Mouse (Mus musculus) neural tube, embryonic 11.5 days (tissue): ENCODE results near the gene Tmem273. TPM values are rescaled to one million over a fixed set of nuclear protein-coding genes. Genes with fewer than 3 reads are reported as not detected.

ENCODE experiments used
- ATAC-seq: fragments of 200-750 bp; cut with Nextera tagmentation; 2 replicates; pipeline ENCODE4 v1.8.0; 2017; ENCODE audit warnings: moderate number of reproducible peaks, mild to moderate bottlenecking, moderate TSS enrichment, moderate library complexity; ENCODE audit not compliant: insufficient read depth, low FRiP score, low TSS enrichment
- DNase-seq: peaks from one replicate; pipeline ENCODE4 v3.0.0-alpha.2; 2015; ENCODE audit warnings: low spot score
- H3K27ac ChIP-seq: fragments of 300-500 bp; sonication (generic); 2 replicates; pipeline ENCODE4 v1.5.1; 2014; ENCODE audit warnings: low read depth, mild to moderate bottlenecking, low read length
- H3K27me3 ChIP-seq: fragments of 300-500 bp; sonication (generic); 2 replicates; pipeline ENCODE4 v1.6.1; 2014; ENCODE audit warnings: mild to moderate bottlenecking, low read length, mixed read lengths; ENCODE audit not compliant: control insufficient read depth, insufficient read depth
- H3K36me3 ChIP-seq: fragments of 300-500 bp; sonication (generic); 2 replicates; pipeline ENCODE4 v1.6.1; 2014; ENCODE audit warnings: mild to moderate bottlenecking, low read length, moderate library complexity, mixed read lengths; ENCODE audit not compliant: control insufficient read depth, insufficient read depth
- H3K4me1 ChIP-seq: fragments of 300-500 bp; sonication (generic); 2 replicates; pipeline ENCODE4 v1.6.1; 2014; ENCODE audit warnings: low read length, mixed read lengths; ENCODE audit not compliant: control insufficient read depth, insufficient read depth
- H3K4me2 ChIP-seq: fragments of 300-500 bp; sonication (generic); 2 replicates; pipeline ENCODE4 v1.6.1; 2014; ENCODE audit warnings: low read depth, mild to moderate bottlenecking, moderate library complexity
- H3K4me3 ChIP-seq: fragments of 300-500 bp; sonication (generic); 2 replicates; pipeline ENCODE4 v1.5.1; 2014; ENCODE audit warnings: low read depth, low read length
- H3K9ac ChIP-seq: fragments of 300-500 bp; sonication (generic); 2 replicates; pipeline ENCODE4 v1.6.1; 2014; ENCODE audit warnings: mild to moderate bottlenecking, low read length
- H3K9me3 ChIP-seq: fragments of 300-500 bp; sonication (generic); 2 replicates; pipeline ENCODE4 v1.6.1; 2016; ENCODE audit warnings: low read length; ENCODE audit not compliant: control insufficient read depth
- WGBS: fragments of 180-500 bp; shearing (Covaris S2); extraction: QIAGEN DNeasy Blood & Tissue Kit; methylation state at CpG from one replicate; pipeline ENCODE4 v1.1.7; 2014; 5-methylcytosine and 5-hydroxymethylcytosine counted together
- polyA plus RNA-seq: library from polyadenylated mRNA; unstranded; fragments of >200 nt; fragmentation: Nextera tagmentation; extraction: Ambion mirVana; gene quantifications from 2 replicates; pipeline ENCODE4 v1.2.1, GENCODE M21; 2014

Gene Tmem273
- polyA plus RNA-seq, 1 experiment from 2014 or later = 0.56 TPM

GRCm38 (mm10) chr14:32858941-32859510 is 73.3 kb downstream of the Tmem273 start:
- H3K36me3 ChIP-seq = no peaks in the 10 kb centered on the region
- no peak overlapping the region for H3K4me3 ChIP-seq
- H3K27me3 ChIP-seq = peaks cover 3% of the 10 kb centered on the region; the same call in 1 of the 2 replicates
- no peaks in the 10 kb centered on the region for H3K9me3 ChIP-seq
- WGBS = 78% methylated on average over 6 of the region's 6 CpGs
- DNase-seq (no peak), ATAC-seq (no peak)
- no peak overlapping the region for H3K27ac ChIP-seq
- no peak overlapping the region for H3K9ac ChIP-seq
- H3K4me1 ChIP-seq = peaks cover 5% of the 10 kb centered on the region; the same call in 1 of the 2 replicates
- H3K4me2 ChIP-seq = no peak overlapping the region

GRCm38 (mm10) chr14:32859831-32860569 is 74.2 kb downstream of the Tmem273 start:
- no peak overlapping the region for H3K27ac ChIP-seq
- peak; percentile 29 for DNase-seq
- H3K4me3 ChIP-seq = no peak overlapping the region
- no peaks in the 10 kb centered on the region for H3K36me3 ChIP-seq
- H3K9me3 ChIP-seq = no peaks in the 10 kb centered on the region
- no peak overlapping the region for H3K4me2 ChIP-seq
- H3K4me1 ChIP-seq = peaks cover 5% of the 10 kb centered on the region; the same call in 1 of the 2 replicates
- H3K27me3 ChIP-seq = peaks cover 3% of the 10 kb centered on the region; the same call in 1 of the 2 replicates
- WGBS = 62% methylated on average over 11 of the region's 11 CpGs
- no peak overlapping the region for H3K9ac ChIP-seq
- ATAC-seq = no peak

GRCm38 (mm10) chr14:32861149-32861581 is 75.4 kb downstream of the Tmem273 start:
- no peak for ATAC-seq
- H3K4me3 ChIP-seq = no peak overlapping the region
- peaks cover 5% of the 10 kb centered on the region; the same call in 1 of the 2 replicates for H3K4me1 ChIP-seq
- peak; percentile 23 for DNase-seq
- H3K9me3 ChIP-seq = no peaks in the 10 kb centered on the region
- H3K9ac ChIP-seq = no peak overlapping the region
- no peak overlapping the region for H3K4me2 ChIP-seq
- WGBS = 49% methylated on average over 6 of the region's 6 CpGs
- H3K27me3 ChIP-seq = peaks cover 3% of the 10 kb centered on the region; the same call in 1 of the 2 replicates
- H3K27ac ChIP-seq = no peak overlapping the region
- no peaks in the 10 kb centered on the region for H3K36me3 ChIP-seq

- H3K4me1 ChIP-seq = peaks cover 5% of the 10 kb centered on the region; the same call in 1 of the 2 replicates
- no peak overlapping the region for H3K4me3 ChIP-seq
- no peaks in the 10 kb centered on the region for H3K9me3 ChIP-seq
- ATAC-seq (no peak), DNase-seq (no peak)
- 31% methylated on average over 2 of the region's 2 CpGs for WGBS
- peaks cover 3% of the 10 kb centered on the region; the same call in 1 of the 2 replicates for H3K27me3 ChIP-seq
- H3K4me2 ChIP-seq = no peak overlapping the region
- no peaks in the 10 kb centered on the region for H3K36me3 ChIP-seq
- no peak overlapping the region for H3K27ac ChIP-seq
- H3K9ac ChIP-seq = no peak overlapping the region
Observed at GRCm38 (mm10) chr14:32861656-32862055, 75.9 kb downstream of the Tmem273 start.

GRCm38 (mm10) chr14:32865331-32865730 is 79.6 kb downstream of the Tmem273 start:
- Histone ChIP-seq H3K27me3 (no peaks in the 10 kb centered on the region), H3K36me3 (no peaks in the 10 kb centered on the region), H3K9ac (no peak overlapping the region), H3K27ac (no peak overlapping the region), H3K9me3 (no peaks in the 10 kb centered on the region), H3K4me2 (no peak overlapping the region), H3K4me1 (peaks cover 2% of the 10 kb centered on the region; the same call in 1 of the 2 replicates), H3K4me3 (no peak overlapping the region)
- ATAC-seq (no peak), DNase-seq (no peak)
- 77% methylated on average over 3 of the region's 3 CpGs for WGBS

Other genes with a start within 250 kb of the Tmem273 start
- gene Prrxl1, start 186.6 kb upstream of the Tmem273 start, polyA plus RNA-seq = 11.1 and 14.0 TPM in 2 replicates
- gene 3425401B19Rik, start 100.7 kb upstream of the Tmem273 start, polyA plus RNA-seq = 0.08 and 0.28 TPM in 2 replicates
- not detected in 2 replicates for gene Fam170b, start 48.0 kb downstream of the Tmem273 start, polyA plus RNA-seq
- gene Vstm4, start 70.8 kb downstream of the Tmem273 start, polyA plus RNA-seq = 5.1 and 7.3 TPM in 2 replicates
- gene Lrrc18, start 205.4 kb downstream of the Tmem273 start, polyA plus RNA-seq = 0.20 and 0.24 TPM in 2 replicates